21 mouse cellular contexts compared by ENCODE assay signal in genomic region chr11:96020622-96021021, GRCm38 (mm10). TPM values are rescaled to one million over a fixed set of nuclear protein-coding genes. Genes with fewer than 3 reads are reported as not detected.
"Had no signal": no experiment of that assay in that cellular context is flagged by ENCODE, and none has a peak within 500 bp of the region (broad histone marks: within the 10 kb centered on the region; RNA-seq: fewer than 3 reads in every experiment).

No protein-coding gene starts in this region.

- H3K4me2 ChIP-seq: limb, embryonic 12.5 days; liver, embryonic 13.5 days; lung, embryonic 15.5 days; midbrain, embryonic 13.5 days; stomach, embryonic 15.5 days had no signal

- H3K27me3 ChIP-seq: limb, embryonic 12.5 days; liver, embryonic 13.5 days; midbrain, embryonic 13.5 days; stomach, embryonic 15.5 days had no signal

- H3K4me1 ChIP-seq: lung, embryonic 15.5 days; midbrain, embryonic 13.5 days; stomach, embryonic 15.5 days had no signal

- H3K27ac ChIP-seq: left cerebral cortex, adult 2 months; limb, embryonic 12.5 days; liver, embryonic 13.5 days; lung, embryonic 15.5 days; macrophage; midbrain, embryonic 13.5 days; stomach, embryonic 15.5 days had no signal

- ATAC-seq: liver, postnatal 0 days; midbrain, embryonic 13.5 days had no signal

- H3K36me3 ChIP-seq: limb, embryonic 12.5 days; liver, embryonic 13.5 days; lung, embryonic 15.5 days; midbrain, embryonic 13.5 days; stomach, embryonic 15.5 days had no signal

- H3K9ac ChIP-seq: limb, embryonic 12.5 days; liver, embryonic 13.5 days; liver, postnatal 0 days; lung, embryonic 15.5 days; midbrain, embryonic 13.5 days; stomach, embryonic 15.5 days had no signal

- DNase-seq: kidney, adult 9 months; kidney, postnatal 14 days; liver; liver, embryonic 13.5 days; liver, postnatal 0 days; lung, postnatal 14 days; right cerebral cortex, postnatal 14 days; thymus, adult 2 months; thymus, postnatal 36 days had no signal

- H3K9me3 ChIP-seq: limb, embryonic 12.5 days; liver, embryonic 13.5 days; lung, embryonic 15.5 days; megakaryocyte, embryonic 14.5 days; midbrain, embryonic 13.5 days; stomach, embryonic 15.5 days had no signal

- H3K4me3 ChIP-seq: left cerebral cortex, adult 2 months; limb, embryonic 12.5 days; liver, embryonic 13.5 days; lung, embryonic 15.5 days; megakaryocyte, embryonic 14.5 days; midbrain, embryonic 13.5 days; stomach, embryonic 15.5 days had no signal

RNA-seq across cellular contexts. Expression of gene Gip, which starts 3.7 kb away (rescaled TPM):
- total RNA-seq: layer of hippocampus, postnatal 25 days; left cerebral cortex, adult 2 months; left cerebral cortex, postnatal 25 days; midbrain, postnatal 0 days had no signal
- polyA plus RNA-seq: limb, embryonic 12.5 days; liver, embryonic 13.5 days; liver, postnatal 0 days; lung, embryonic 15.5 days; macrophage; midbrain, embryonic 13.5 days; midbrain, postnatal 0 days; neural tube, embryonic 14.5 days; spleen, adult 2 months had no signal

RNA-seq across cellular contexts. Expression of gene Igf2bp1, which starts 14.9 kb away (rescaled TPM):
- polyA plus RNA-seq: macrophage; spleen, adult 2 months had no signal
